Mouse (Mus musculus): Measurements from ENCODE around the gene Flywch2.

Gene Flywch2

GRCm38 (mm10) chr17:23748026-23748425 lies 37.9 kb downstream of the Flywch2 start:
- DNase-seq, result no peak

- no peak for DNase-seq
Observed at GRCm38 (mm10) chr17:23747471-23747870, 38.4 kb downstream of the Flywch2 start.

- no peak for DNase-seq
Observed at GRCm38 (mm10) chr17:23746767-23747166, 39.1 kb downstream of the Flywch2 start.

GRCm38 (mm10) chr17:23746311-23746710 lies 39.6 kb downstream of the Flywch2 start:
- DNase-seq, result no peak

- no peak for DNase-seq
Observed at GRCm38 (mm10) chr17:23745301-23746251, 40.3 kb downstream of the Flywch2 start, which contains the start of gene Kremen2. Kremen2 (minus strand) TSS chr17:23745833.

GRCm38 (mm10) chr17:23744651-23745050 lies 41.2 kb downstream of the Flywch2 start:
- no peak for DNase-seq

- no peak for DNase-seq
Observed at GRCm38 (mm10) chr17:23744076-23744475, 41.8 kb downstream of the Flywch2 start.

- DNase-seq, result no peak
Observed at GRCm38 (mm10) chr17:23742941-23743340, 42.9 kb downstream of the Flywch2 start.

- DNase-seq, result no peak
Observed at GRCm38 (mm10) chr17:23742210-23742793, 43.6 kb downstream of the Flywch2 start.

GRCm38 (mm10) chr17:23741359-23742209 lies 44.3 kb downstream of the Flywch2 start:
- no peak for DNase-seq

GRCm38 (mm10) chr17:23740598-23741021 lies 45.3 kb downstream of the Flywch2 start, which contains the start of gene Paqr4:
Paqr4 (minus strand) TSS chr17:23740867.
- DNase-seq, result peak; percentile 51

- DNase-seq, result peak; percentile 91
Observed at GRCm38 (mm10) chr17:23740136-23740584, 45.7 kb downstream of the Flywch2 start.

GRCm38 (mm10) chr17:23739202-23740135 lies 46.4 kb downstream of the Flywch2 start:
- DNase-seq, result no peak

- no peak for DNase-seq
Observed at GRCm38 (mm10) chr17:23738836-23739201, 47.1 kb downstream of the Flywch2 start.

- no peak for DNase-seq
Observed at GRCm38 (mm10) chr17:23737493-23738445, 48.1 kb downstream of the Flywch2 start.

- no peak for DNase-seq
Observed at GRCm38 (mm10) chr17:23734341-23734740, 51.5 kb downstream of the Flywch2 start.

- no peak for DNase-seq
Observed at GRCm38 (mm10) chr17:23730441-23730840, 55.4 kb downstream of the Flywch2 start.
